Mouse (Mus musculus) olfactory bulb, adult 2 months (tissue): ENCODE measurements around the gene Primpol.

ENCODE experiments used
- CTCF ChIP-seq: fragments of 200-500 bp; IDR thresholded peaks from 2 replicates; pipeline ENCODE4 v1.5.1; 2012; ENCODE audit warnings: low read depth, mild to moderate bottlenecking, low read length, moderate library complexity; ENCODE audit not compliant: insufficient read depth
- POLR2A ChIP-seq: fragments of 200-500 bp; IDR thresholded peaks from 2 replicates; pipeline ENCODE4 v1.6.1; 2012; ENCODE audit warnings: mild to moderate bottlenecking, low read depth, low read length, moderate library complexity; ENCODE audit not compliant: insufficient read depth

DNA sequence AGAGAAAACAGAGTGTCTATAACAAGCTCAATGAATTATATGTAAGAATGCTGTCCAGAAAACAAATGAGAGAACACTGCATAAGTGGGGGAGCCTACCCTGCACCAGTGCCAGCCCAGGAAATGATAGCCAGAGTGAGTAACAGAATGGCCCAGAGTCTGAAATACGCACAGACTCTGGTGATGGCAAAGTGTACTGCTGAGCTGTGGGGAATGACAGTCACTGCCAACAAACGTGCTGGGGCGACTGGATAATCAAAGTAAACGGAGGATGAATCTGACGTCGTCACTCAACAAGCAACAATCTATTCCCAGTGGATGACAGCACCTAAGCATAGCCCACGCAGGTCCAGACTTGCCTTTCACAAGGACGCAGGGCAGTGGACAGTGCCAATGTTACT, 23.9 kb downstream of the Primpol start:
- TF ChIP-seq POLR2A (no peak), CTCF (no peak)
